Mouse (Mus musculus): ENCODE measurements around the gene Aldh1a2.

- no peak for TF ChIP-seq CTCF (IDR thresholded peaks at IDR 0.05; ENCODE audit: low read depth)
- no peak for TF ChIP-seq EP300 (IDR thresholded peaks at IDR 0.05; ENCODE audit: low read depth)
These were observed 60.6 kb downstream of the Aldh1a2 start for GRCm38 (mm10) chr9:71276149-71276721.
